Mouse (Mus musculus): ENCODE data around the gene Nfu1. TPM values are rescaled to one million over a fixed set of nuclear protein-coding genes. Genes with fewer than 3 reads are reported as not detected.
"Not testable (repeated sequence)": the region's sequence is repeated elsewhere in the genome, so short reads cannot be mapped to it uniquely, and the experiment has no call there.

The Nfu1 gene
- polyA plus RNA-seq, 1 experiment from 2014 or later = 109 TPM

- H3K9me3 ChIP-seq; H3K4me3 ChIP-seq (replicated peaks); H3K9ac ChIP-seq; H3K27me3 ChIP-seq (replicated peaks); H3K27ac ChIP-seq; H3K36me3 ChIP-seq; H3K4me1 ChIP-seq (replicated peaks); H3K4me2 ChIP-seq (replicated peaks): not testable (repeated sequence)
- 55% methylated on average over 7 of the region's 7 CpGs for WGBS
- peak; percentile 73 for ATAC-seq
Observed at GRCm38 (mm10) chr6:87031310-87031709, 22.3 kb downstream of the Nfu1 start.

GRCm38 (mm10) chr6:87032401-87032800 is 23.4 kb downstream of the Nfu1 start:
- Histone ChIP-seq H3K36me3 (no peaks in the 10 kb centered on the region), H3K4me1 (replicated peaks) (peaks cover 9% of the 10 kb centered on the region; the same call in 1 of the 2 replicates), H3K27me3 (replicated peaks) (no peaks in the 10 kb centered on the region), H3K9ac (no peak overlapping the region), H3K27ac (no peak overlapping the region), H3K9me3 (no peaks in the 10 kb centered on the region), H3K4me3 (replicated peaks) (no peak overlapping the region), H3K4me2 (replicated peaks) (no peak overlapping the region)
- 94% methylated on average over 3 of the region's 3 CpGs for WGBS
- no peak for ATAC-seq

- H3K4me3 ChIP-seq (replicated peaks) = no peak overlapping the region
- H3K9ac ChIP-seq = no peak overlapping the region
- WGBS = 61% methylated on average over 3 of the region's 3 CpGs
- H3K27me3 ChIP-seq (replicated peaks) = no peaks in the 10 kb centered on the region
- no peaks in the 10 kb centered on the region for H3K9me3 ChIP-seq
- ATAC-seq = peak; percentile 74
- H3K36me3 ChIP-seq = no peaks in the 10 kb centered on the region
- H3K27ac ChIP-seq = peak overlapping the region; percentile 75
- H3K4me1 ChIP-seq (replicated peaks) = peaks cover 9% of the 10 kb centered on the region; the same call in 1 of the 2 replicates
- H3K4me2 ChIP-seq (replicated peaks) = no peak overlapping the region
Observed at GRCm38 (mm10) chr6:87034395-87034794, 25.4 kb downstream of the Nfu1 start.

- Histone ChIP-seq H3K27me3 (replicated peaks) (no peaks in the 10 kb centered on the region), H3K36me3 (no peaks in the 10 kb centered on the region), H3K9me3 (no peaks in the 10 kb centered on the region), H3K9ac (no peak overlapping the region), H3K27ac (no peak overlapping the region), H3K4me2 (replicated peaks) (no peak overlapping the region), H3K4me1 (replicated peaks) (0 out of 2 replicates have a peak, but pooled peaks cover 6% of the 10 kb centered on the region), H3K4me3 (replicated peaks) (no peak overlapping the region)
- 85% methylated on average over 10 of the region's 10 CpGs for WGBS
- no peak for ATAC-seq
Observed at GRCm38 (mm10) chr6:87037826-87038620, 29.0 kb downstream of the Nfu1 start.

- no peaks in the 10 kb centered on the region for H3K9me3 ChIP-seq
- no peak overlapping the region for H3K4me2 ChIP-seq (replicated peaks)
- H3K27me3 ChIP-seq (replicated peaks) = no peaks in the 10 kb centered on the region
- H3K27ac ChIP-seq = no peak overlapping the region
- H3K4me1 ChIP-seq (replicated peaks) = peaks cover 12% of the 10 kb centered on the region
- no peak for ATAC-seq
- no peak overlapping the region for H3K4me3 ChIP-seq (replicated peaks)
- 71% methylated on average over 8 of the region's 8 CpGs for WGBS
- no peaks in the 10 kb centered on the region for H3K36me3 ChIP-seq
- no peak overlapping the region for H3K9ac ChIP-seq
Observed at GRCm38 (mm10) chr6:87039161-87039560, 30.1 kb downstream of the Nfu1 start.

- no peak for ATAC-seq
- WGBS = 72% methylated on average over 4 of the region's 4 CpGs
- H3K4me1 ChIP-seq (replicated peaks) = peaks cover 12% of the 10 kb centered on the region
- no peak overlapping the region for H3K4me3 ChIP-seq (replicated peaks)
- no peak overlapping the region for H3K9ac ChIP-seq
- peak overlapping the region; percentile 62; the same call in 1 of the 2 replicates for H3K27ac ChIP-seq
- no peaks in the 10 kb centered on the region for H3K27me3 ChIP-seq (replicated peaks)
- no peaks in the 10 kb centered on the region for H3K36me3 ChIP-seq
- H3K4me2 ChIP-seq (replicated peaks) = no peak overlapping the region
- H3K9me3 ChIP-seq = no peaks in the 10 kb centered on the region
Observed at GRCm38 (mm10) chr6:87040971-87041370, 31.9 kb downstream of the Nfu1 start.

GRCm38 (mm10) chr6:87041431-87041830 is 32.4 kb downstream of the Nfu1 start:
- WGBS = 89% methylated on average over 7 of the region's 7 CpGs
- no peak overlapping the region for H3K9ac ChIP-seq
- H3K27me3 ChIP-seq (replicated peaks) = no peaks in the 10 kb centered on the region
- no peaks in the 10 kb centered on the region for H3K9me3 ChIP-seq
- peak overlapping the region; percentile 100 for H3K27ac ChIP-seq
- H3K4me3 ChIP-seq (replicated peaks) = no peak overlapping the region
- peaks cover 12% of the 10 kb centered on the region for H3K4me1 ChIP-seq (replicated peaks)
- no peak for ATAC-seq
- H3K4me2 ChIP-seq (replicated peaks) = peak overlapping the region; percentile 85; the same call in 1 of the 2 replicates
- no peaks in the 10 kb centered on the region for H3K36me3 ChIP-seq

GRCm38 (mm10) chr6:87042004-87042336 is 32.9 kb downstream of the Nfu1 start:
- H3K27ac ChIP-seq = peak overlapping the region; percentile 100
- no peaks in the 10 kb centered on the region for H3K36me3 ChIP-seq
- no peaks in the 10 kb centered on the region for H3K27me3 ChIP-seq (replicated peaks)
- peak overlapping the region; percentile 85 for H3K4me2 ChIP-seq (replicated peaks)
- H3K4me3 ChIP-seq (replicated peaks) = peak overlapping the region; percentile 97
- no peaks in the 10 kb centered on the region for H3K9me3 ChIP-seq
- ATAC-seq = no peak
- peak overlapping the region; percentile 97 for H3K9ac ChIP-seq
- under 1% methylated on average over 11 of the region's 11 CpGs for WGBS
- H3K4me1 ChIP-seq (replicated peaks) = peaks cover 12% of the 10 kb centered on the region

GRCm38 (mm10) chr6:87042337-87043130 is 33.5 kb downstream of the Nfu1 start, which contains the start of gene Gfpt1:
Gfpt1 (plus strand) TSS chr6:87042846.
- peak within 1 kb of the TSS; percentile 85 for H3K4me2 ChIP-seq (replicated peaks)
- H3K4me1 ChIP-seq (replicated peaks) = peaks cover 12% of the 10 kb centered on the region
- H3K27me3 ChIP-seq (replicated peaks) = no peaks in the 10 kb centered on the region
- ATAC-seq = peak; percentile 98
- peak within 1 kb of the TSS; percentile 97 for H3K9ac ChIP-seq
- WGBS = under 1% methylated on average over 68 of the region's 68 CpGs
- H3K27ac ChIP-seq = peak within 1 kb of the TSS; percentile 100
- no peaks in the 10 kb centered on the region for H3K36me3 ChIP-seq
- no peaks in the 10 kb centered on the region for H3K9me3 ChIP-seq
- peak within 1 kb of the TSS; percentile 97 for H3K4me3 ChIP-seq (replicated peaks)

- H3K4me2 ChIP-seq (replicated peaks) = peak overlapping the region; percentile 64
- H3K4me3 ChIP-seq (replicated peaks) = peak overlapping the region; percentile 97
- WGBS = under 1% methylated on average over 9 of the region's 9 CpGs
- peak overlapping the region; percentile 100 for H3K27ac ChIP-seq
- H3K9ac ChIP-seq = peak overlapping the region; percentile 97
- no peaks in the 10 kb centered on the region for H3K27me3 ChIP-seq (replicated peaks)
- no peaks in the 10 kb centered on the region for H3K9me3 ChIP-seq
- H3K4me1 ChIP-seq (replicated peaks) = peaks cover 12% of the 10 kb centered on the region
- peak; percentile 34 for ATAC-seq
- H3K36me3 ChIP-seq = no peaks in the 10 kb centered on the region
Observed at GRCm38 (mm10) chr6:87043131-87043516, 34.1 kb downstream of the Nfu1 start.

GRCm38 (mm10) chr6:87044895-87045294 is 35.9 kb downstream of the Nfu1 start:
- no peak for ATAC-seq
- Histone ChIP-seq H3K27ac (no peak overlapping the region), H3K4me3 (replicated peaks) (no peak overlapping the region), H3K36me3 (no peaks in the 10 kb centered on the region), H3K4me1 (replicated peaks) (peaks cover 12% of the 10 kb centered on the region), H3K9ac (no peak overlapping the region), H3K27me3 (replicated peaks) (no peaks in the 10 kb centered on the region), H3K9me3 (no peaks in the 10 kb centered on the region), H3K4me2 (replicated peaks) (no peak overlapping the region)
- 58% methylated on average over 2 of the region's 2 CpGs for WGBS

- no peak for ATAC-seq
- no peaks in the 10 kb centered on the region for H3K27me3 ChIP-seq (replicated peaks)
- no peaks in the 10 kb centered on the region for H3K36me3 ChIP-seq
- H3K4me2 ChIP-seq (replicated peaks) = no peak overlapping the region
- peaks cover 12% of the 10 kb centered on the region for H3K4me1 ChIP-seq (replicated peaks)
- H3K27ac ChIP-seq = no peak overlapping the region
- H3K4me3 ChIP-seq (replicated peaks) = no peak overlapping the region
- H3K9ac ChIP-seq = no peak overlapping the region
- 84% methylated on average over 3 of the region's 3 CpGs for WGBS
- no peaks in the 10 kb centered on the region for H3K9me3 ChIP-seq
Observed at GRCm38 (mm10) chr6:87045507-87045906, 36.5 kb downstream of the Nfu1 start.
